Mouse (Mus musculus): ENCODE data around the gene Col9a1.

GRCm38 (mm10) chr1:24175761-24176160 lies 1.6 kb upstream of the Col9a1 start:
- TF ChIP-seq POLR2A (IDR thresholded peaks at IDR 0.05; ENCODE audit: control insufficient read depth, extremely low read depth, insufficient read depth, low read length, poor library complexity) (no peak), CTCF (IDR thresholded peaks at IDR 0.05; ENCODE audit: borderline replicate concordance, control insufficient read depth, extremely low read depth, insufficient read depth, low read length, poor library complexity) (no peak)
